Mouse (Mus musculus) C2C12 (cell line): ENCODE data around the gene Inpp5k.

Source experiments
- CEBPB ChIP-seq: IDR thresholded peaks from one replicate; pipeline ENCODE4 v1.6.1; 2011; ENCODE audit warnings: low read depth, mild to moderate bottlenecking, control low read depth, moderate library complexity
- CTCF ChIP-seq: IDR thresholded peaks from one replicate; pipeline ENCODE4 v1.5.1; 2011; ENCODE audit not compliant: control insufficient read depth, insufficient read depth, insufficient read length
- MAX ChIP-seq: IDR thresholded peaks from one replicate; pipeline ENCODE4 v1.6.1; 2011; ENCODE audit warnings: mild to moderate bottlenecking, control low read depth
- MYOG ChIP-seq: IDR thresholded peaks from one replicate; pipeline ENCODE4 v1.6.1; 2011; ENCODE audit not compliant: control insufficient read depth, insufficient read length; ENCODE audit errors: extremely low read depth
- USF1 ChIP-seq: IDR thresholded peaks from one replicate; pipeline ENCODE4 v1.6.1; 2011; ENCODE audit warnings: low read depth, mild to moderate bottlenecking, control low read depth, moderate library complexity

DNA sequence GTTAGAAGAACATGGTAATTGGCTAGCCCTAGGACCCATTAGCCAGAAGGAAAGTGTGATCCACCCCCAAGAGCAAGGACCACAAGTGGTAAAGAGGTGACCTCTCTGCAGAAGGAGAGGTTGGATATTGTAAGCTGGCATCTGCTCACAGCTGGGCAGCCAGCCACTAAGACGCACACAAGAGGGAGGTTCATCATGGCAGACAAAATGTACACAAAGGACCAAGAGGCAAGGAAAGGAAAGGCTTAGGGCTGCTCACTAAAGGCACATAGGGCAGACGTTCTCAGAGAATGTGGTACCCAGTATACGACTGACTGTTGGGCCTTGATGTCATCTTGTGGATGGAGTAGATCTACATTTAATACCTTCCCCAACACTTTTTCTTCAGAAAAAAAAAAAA is 44.1 kb downstream of the Inpp5k start:
- no peak for TF ChIP-seq CTCF
- TF ChIP-seq MYOG: no peak
- TF ChIP-seq MAX: no peak
- TF ChIP-seq USF1: no peak
- TF ChIP-seq CEBPB: no peak
